Mouse (Mus musculus) large intestine, adult 2 months (tissue): ENCODE measurements around the gene Rictor. TPM values are rescaled to one million over a fixed set of nuclear protein-coding genes. Genes with fewer than 3 reads are reported as not detected.

Experiments used
- polyA plus RNA-seq: library from polyadenylated mRNA; depleted of rRNA; stranded (reverse); fragments of >200 nt; gene quantifications from 2 replicates; pipeline ENCODE4 v1.2.3, GENCODE M21; 2012; rRNA removed

Rictor gene
- polyA plus RNA-seq, 1 experiment: 2.9 TPM

Other genes starting within 250 kb of the Rictor start
- 45.9 and 49.9 TPM in 2 replicates for gene Fyb, start 185.5 kb upstream of the Rictor start, polyA plus RNA-seq
- 2.8 and 4.5 TPM in 2 replicates for gene Osmr, start 166.6 kb downstream of the Rictor start, polyA plus RNA-seq